In genomic region chr4:138063372-138064265, GRCm38 (mm10) we compare ENCODE assay signal across 20 mouse cellular contexts.
DNase-seq lines count a peak whose midpoint lies in the region; ATAC-seq and TF ChIP-seq lines count a peak whose summit lies in the region.
"Had no signal": no experiment of that assay in that cellular context is flagged by ENCODE, and none has a peak within 500 bp of the region (broad histone marks: within the 10 kb centered on the region; RNA-seq: fewer than 3 reads in every experiment).

No protein-coding gene starts in this region.

- ATAC-seq in forebrain, embryonic 15.5 days (replicated peaks) = no peak
- no peak for ATAC-seq in forebrain, embryonic 14.5 days
- ATAC-seq in neural tube, embryonic 13.5 days (ENCODE audit: low read depth) = no peak
- ATAC-seq: intestine, postnatal 0 days had no signal

- no peaks in the 10 kb centered on the region for H3K79me2 ChIP-seq in heart, adult 2 months (replicated peaks; ENCODE audit: control insufficient read depth, insufficient read depth, low read length)

- WGBS in forebrain, embryonic 15.5 days = 68% methylated on average over 7 of the region's 7 CpGs
- 76% methylated on average over 7 of the region's 7 CpGs for WGBS in forebrain, embryonic 14.5 days
- 58% methylated on average over 7 of the region's 7 CpGs for WGBS in heart, adult 2 months
- WGBS in neural tube, embryonic 13.5 days = 71% methylated on average over 7 of the region's 7 CpGs

- H3K9me3 ChIP-seq in forebrain, embryonic 15.5 days = no peaks in the 10 kb centered on the region
- H3K9me3 ChIP-seq in forebrain, embryonic 14.5 days (replicated peaks; ENCODE audit: control insufficient read depth, low read length) = no peaks in the 10 kb centered on the region
- no peaks in the 10 kb centered on the region for H3K9me3 ChIP-seq in neural tube, embryonic 13.5 days
- H3K9me3 ChIP-seq: embryonic facial prominence, embryonic 15.5 days; forebrain, embryonic 12.5 days; heart, embryonic 10.5 days; limb, embryonic 10.5 days; megakaryocyte, embryonic 14.5 days had no signal

- peaks cover 5% of the 10 kb centered on the region; the same call in 1 of the 2 replicates for H3K36me3 ChIP-seq in forebrain, embryonic 15.5 days
- H3K36me3 ChIP-seq in forebrain, embryonic 14.5 days (ENCODE audit: control insufficient read depth, insufficient read depth, low read length) = peaks cover 29% of the 10 kb centered on the region
- peaks cover 12% of the 10 kb centered on the region for H3K36me3 ChIP-seq in heart, adult 2 months (ENCODE audit: control insufficient read depth, insufficient read depth, low read length)
- peaks cover 26% of the 10 kb centered on the region for H3K36me3 ChIP-seq in neural tube, embryonic 13.5 days

- H3K4me1 ChIP-seq in forebrain, embryonic 15.5 days = peaks cover 20% of the 10 kb centered on the region
- peaks cover 8% of the 10 kb centered on the region; the same call in 1 of the 2 replicates for H3K4me1 ChIP-seq in forebrain, embryonic 14.5 days (ENCODE audit: control insufficient read depth, insufficient read depth, low read length)
- peaks cover 27% of the 10 kb centered on the region for H3K4me1 ChIP-seq in heart, adult 2 months (ENCODE audit: control insufficient read depth, insufficient read depth, low read length)
- H3K4me1 ChIP-seq in neural tube, embryonic 13.5 days (replicated peaks) = peaks cover 16% of the 10 kb centered on the region
- H3K4me1 ChIP-seq: forebrain, embryonic 12.5 days; limb, embryonic 10.5 days had no signal

- intact Hi-C loops in heart, adult 2 months (cut with DNase I) = no loop called here

- H3K27ac ChIP-seq in forebrain, embryonic 15.5 days (replicated peaks) = peak overlapping the region; percentile 28; the same call in 1 of the 2 replicates
- H3K27ac ChIP-seq in forebrain, embryonic 14.5 days (ENCODE audit: low read depth, low read length) = no peak overlapping the region; the same call in 1 of the 2 replicates
- H3K27ac ChIP-seq in heart, adult 2 months = no peak overlapping the region
- peak overlapping the region; percentile 9; the same call in 1 of the 2 replicates for H3K27ac ChIP-seq in neural tube, embryonic 13.5 days (replicated peaks)
- H3K27ac ChIP-seq: embryonic facial prominence, embryonic 15.5 days; forebrain, embryonic 12.5 days; heart, embryonic 10.5 days; hindbrain, embryonic 14.5 days; limb, embryonic 10.5 days; liver, embryonic 14.5 days had no signal

- no peak for TF ChIP-seq EP300 in heart, adult 2 months (IDR thresholded peaks at IDR 0.05; ENCODE audit: insufficient read depth, low read depth, low read length)

- no peak for TF ChIP-seq CTCF in heart, adult 2 months (IDR thresholded peaks at IDR 0.05)

- TF ChIP-seq POLR2A in heart, adult 2 months (IDR thresholded peaks at IDR 0.05; ENCODE audit: insufficient read depth, low read depth, low read length) = no peak

- no peak overlapping the region for H3K4me3 ChIP-seq in forebrain, embryonic 15.5 days
- no peak overlapping the region for H3K4me3 ChIP-seq in forebrain, embryonic 14.5 days (ENCODE audit: low read depth, low read length)
- H3K4me3 ChIP-seq in heart, adult 2 months = no peak overlapping the region
- no peak overlapping the region for H3K4me3 ChIP-seq in neural tube, embryonic 13.5 days
- H3K4me3 ChIP-seq: embryonic facial prominence, embryonic 15.5 days; forebrain, embryonic 12.5 days; heart, embryonic 10.5 days; limb, embryonic 10.5 days; megakaryocyte, embryonic 14.5 days; myocyte had no signal

- no peak for DNase-seq in forebrain, embryonic 14.5 days (ENCODE audit: low spot score)
- DNase-seq in heart, adult 11 months = peak; percentile 76
- DNase-seq in heart, adult 2 months = no peak
- DNase-seq in neural tube, embryonic 10.5 days (ENCODE audit: extremely low spot score, low spot score) = no peak
- DNase-seq in retina, embryonic 14.5 days (ENCODE audit: low spot score) = no peak
- DNase-seq: heart, postnatal 14 days; kidney, postnatal 25 days; lung, postnatal 10 days; thymus, postnatal 4 days had no signal

- no peak overlapping the region for H3K9ac ChIP-seq in forebrain, embryonic 15.5 days (replicated peaks)
- H3K9ac ChIP-seq in forebrain, embryonic 14.5 days (ENCODE audit: low read length) = no peak overlapping the region
- H3K9ac ChIP-seq in heart, adult 2 months (ENCODE audit: low read depth, low read length) = no peak overlapping the region
- H3K9ac ChIP-seq in neural tube, embryonic 13.5 days = 0 out of 2 replicates have a peak overlapping the region, but pooled peaks have one; percentile 5
- H3K9ac ChIP-seq: embryonic facial prominence, embryonic 15.5 days; forebrain, embryonic 12.5 days; hindbrain, embryonic 14.5 days; liver, embryonic 14.5 days had no signal

- H3K4me2 ChIP-seq in forebrain, embryonic 15.5 days (replicated peaks) = no peak overlapping the region
- no peak overlapping the region for H3K4me2 ChIP-seq in forebrain, embryonic 14.5 days (ENCODE audit: low read length)
- no peak overlapping the region for H3K4me2 ChIP-seq in neural tube, embryonic 13.5 days
- H3K4me2 ChIP-seq: embryonic facial prominence, embryonic 15.5 days; forebrain, embryonic 12.5 days; hindbrain, embryonic 14.5 days had no signal

- no peaks in the 10 kb centered on the region for H3K27me3 ChIP-seq in forebrain, embryonic 15.5 days
- H3K27me3 ChIP-seq in forebrain, embryonic 14.5 days (replicated peaks; ENCODE audit: control insufficient read depth, insufficient read depth, low read length) = no peaks in the 10 kb centered on the region
- no peaks in the 10 kb centered on the region for H3K27me3 ChIP-seq in heart, adult 2 months (ENCODE audit: control insufficient read depth, insufficient read depth, low read length)
- H3K27me3 ChIP-seq in neural tube, embryonic 13.5 days = no peaks in the 10 kb centered on the region
- H3K27me3 ChIP-seq: embryonic facial prominence, embryonic 15.5 days; forebrain, embryonic 12.5 days; megakaryocyte, embryonic 14.5 days had no signal

Comparison
In these comparisons a context has a peak if more than half of its experiments do, and no peak if none do; other contexts are left out.
1. H3K27ac ChIP-seq: peak in forebrain, embryonic 15.5 days (single experiment) and neural tube, embryonic 13.5 days (single experiment); none in forebrain, embryonic 14.5 days (single experiment) and heart, adult 2 months (single experiment).